Mouse (Mus musculus) cerebellum, adult 2 months (tissue): ENCODE measurements around the gene Ppp1r13b. TPM values are rescaled to one million over a fixed set of nuclear protein-coding genes. Genes with fewer than 3 reads are reported as not detected.
A peak's percentile ranks its signal among the peaks of the same experiment; 100 is the strongest.

ENCODE experiments used
- DNase-seq, 2 experiments: peaks; one replicate each; pipeline ENCODE4 v3.0.0; 2021
- H3K27ac ChIP-seq: fragments of 200-500 bp; 2 replicates; pipeline ENCODE4 v1.5.1; 2012; ENCODE audit warnings: low read length, control low read depth, inconsistent platforms; ENCODE audit not compliant: insufficient read depth
- H3K27me3 ChIP-seq: fragments of 200-500 bp; 2 replicates; pipeline ENCODE4 v1.6.1; 2012; ENCODE audit warnings: inconsistent platforms, mild to moderate bottlenecking, low read length, moderate library complexity; ENCODE audit not compliant: control insufficient read depth, insufficient read depth
- H3K4me1 ChIP-seq: fragments of 200-500 bp; 2 replicates; pipeline ENCODE4 v1.6.1; 2011; ENCODE audit warnings: low read length; ENCODE audit not compliant: control insufficient read depth, insufficient read depth
- H3K4me3 ChIP-seq: fragments of 200-500 bp; replicated peaks from 2 replicates; pipeline ENCODE3; 2011; ENCODE audit warnings: mild to moderate bottlenecking, low read depth, low read length, control low read depth; ENCODE audit not compliant: insufficient read depth
- CTCF ChIP-seq: fragments of 200-500 bp; IDR thresholded peaks from 2 replicates; pipeline ENCODE4 v1.5.1; 2011; ENCODE audit warnings: low read depth, mild to moderate bottlenecking, control low read depth, low read length, moderate library complexity, borderline replicate concordance; ENCODE audit not compliant: insufficient read depth
- POLR2A ChIP-seq: fragments of 200-500 bp; IDR thresholded peaks from 2 replicates; pipeline ENCODE4 v1.6.1; 2011; ENCODE audit warnings: low read length, control low read depth, borderline replicate concordance; ENCODE audit not compliant: insufficient read depth
- WGBS: fragments of 180-500 bp; shearing (Covaris S2); methylation state at CpG from one replicate; pipeline ENCODE4 v1.1.7; 2018; 5-methylcytosine and 5-hydroxymethylcytosine counted together
- polyA plus RNA-seq: library from polyadenylated mRNA; depleted of rRNA; stranded (reverse); fragments of >200 nt; gene quantifications from 2 replicates; pipeline ENCODE4 v1.2.3, GENCODE M21; 2012

Gene Ppp1r13b
- polyA plus RNA-seq, 1 experiment, result 38.4 TPM

DNA sequence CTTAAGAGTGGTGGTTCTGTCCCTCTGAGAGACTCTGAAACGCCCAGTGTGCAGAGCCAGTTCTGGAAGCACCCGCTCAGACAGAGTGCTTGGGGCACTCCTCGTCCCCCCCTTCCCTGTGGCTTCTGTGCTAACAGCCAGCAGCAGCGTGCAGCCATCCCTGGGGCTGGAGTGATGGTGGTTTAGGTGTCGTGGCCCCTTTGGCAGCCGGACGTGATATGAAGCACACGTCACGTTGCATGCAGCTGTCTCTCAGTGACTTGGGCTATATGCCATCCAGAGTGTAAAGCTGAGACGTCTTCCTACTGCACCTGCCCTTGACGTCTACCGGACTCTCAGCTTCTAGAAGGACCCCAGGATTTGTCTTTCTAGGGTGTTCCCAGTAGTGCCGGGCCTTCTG lies 109.4 kb downstream of the Ppp1r13b start:
- no peak overlapping the region for H3K27ac ChIP-seq
- no peak for DNase-seq
- TF ChIP-seq POLR2A (no peak), CTCF (no peak)
- H3K4me3 ChIP-seq, result no peak overlapping the region
- no peaks in the 10 kb centered on the region for H3K27me3 ChIP-seq
- WGBS, result 58% methylated on average over 13 of the region's 13 CpGs
- peaks cover 25% of the 10 kb centered on the region for H3K4me1 ChIP-seq

DNA sequence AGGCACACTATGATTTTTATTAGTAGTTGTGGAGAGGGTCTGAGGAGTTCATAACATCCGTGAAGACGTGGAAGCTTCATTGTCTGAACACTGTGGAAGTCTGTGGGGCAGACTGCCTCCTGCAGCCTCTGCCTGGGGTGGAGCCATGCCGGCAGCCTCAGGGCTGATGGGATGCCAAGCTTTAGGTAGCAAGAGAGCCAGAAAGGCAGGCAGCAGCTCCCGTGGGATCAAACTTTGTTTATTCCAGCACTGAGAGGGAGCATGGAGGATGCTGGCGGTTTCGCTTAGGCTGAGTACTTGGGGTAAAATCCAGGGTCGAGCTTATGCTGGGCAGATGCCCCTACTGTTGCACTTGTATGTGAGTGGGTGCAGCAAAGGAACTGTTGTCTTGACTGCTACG lies 110.7 kb downstream of the Ppp1r13b start:
- no peak overlapping the region for H3K4me3 ChIP-seq
- H3K27me3 ChIP-seq, result no peaks in the 10 kb centered on the region
- WGBS, result 35% methylated on average over 8 of the region's 8 CpGs
- no peak overlapping the region for H3K27ac ChIP-seq
- peaks cover 29% of the 10 kb centered on the region for H3K4me1 ChIP-seq
- TF ChIP-seq CTCF, result no peak
- no peak for TF ChIP-seq POLR2A
- DNase-seq, result no peak

DNA sequence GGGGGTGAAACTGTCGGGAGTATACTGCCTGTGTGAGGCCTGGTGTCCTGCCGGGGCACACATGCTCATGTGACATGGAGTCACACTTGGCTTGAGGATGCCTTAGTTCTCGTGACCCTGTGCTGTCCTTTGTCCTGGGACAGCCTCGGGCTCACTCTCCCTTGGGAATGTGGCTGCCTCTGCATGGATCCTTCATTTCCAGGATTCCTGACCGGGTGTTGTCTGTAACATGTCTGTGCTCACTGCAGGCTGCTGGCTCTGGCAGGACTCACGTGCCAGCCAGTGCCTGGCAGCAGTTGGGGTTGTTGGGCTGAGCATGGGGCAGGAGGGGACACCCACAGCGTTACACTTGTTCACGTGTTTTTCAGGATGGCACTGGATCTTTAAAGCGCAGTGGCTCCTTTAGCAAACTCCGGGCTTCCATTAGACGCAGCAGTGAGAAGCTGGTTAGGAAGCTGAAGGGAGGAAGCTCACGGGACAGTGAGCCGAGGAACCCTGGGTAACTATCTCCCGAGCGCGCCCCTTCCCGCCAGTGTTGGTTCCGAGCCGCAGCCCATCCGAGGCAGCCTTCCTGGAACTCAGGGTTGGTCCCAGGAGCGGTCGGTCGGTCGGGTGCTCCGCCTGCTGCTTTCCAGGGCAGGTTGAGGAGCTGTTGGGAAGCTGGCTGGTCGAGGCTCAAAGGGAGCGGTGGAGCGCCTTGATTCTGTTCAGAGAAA lies 112.6 kb downstream of the Ppp1r13b start:
- H3K4me1 ChIP-seq, result peaks cover 29% of the 10 kb centered on the region
- no peak overlapping the region for H3K4me3 ChIP-seq
- no peaks in the 10 kb centered on the region for H3K27me3 ChIP-seq
- 31% methylated on average over 28 of the region's 28 CpGs for WGBS
- no peak for TF ChIP-seq CTCF
- no peak for TF ChIP-seq POLR2A
- peak; percentile 66 to 76 for DNase-seq
- H3K27ac ChIP-seq, result no peak overlapping the region

DNA sequence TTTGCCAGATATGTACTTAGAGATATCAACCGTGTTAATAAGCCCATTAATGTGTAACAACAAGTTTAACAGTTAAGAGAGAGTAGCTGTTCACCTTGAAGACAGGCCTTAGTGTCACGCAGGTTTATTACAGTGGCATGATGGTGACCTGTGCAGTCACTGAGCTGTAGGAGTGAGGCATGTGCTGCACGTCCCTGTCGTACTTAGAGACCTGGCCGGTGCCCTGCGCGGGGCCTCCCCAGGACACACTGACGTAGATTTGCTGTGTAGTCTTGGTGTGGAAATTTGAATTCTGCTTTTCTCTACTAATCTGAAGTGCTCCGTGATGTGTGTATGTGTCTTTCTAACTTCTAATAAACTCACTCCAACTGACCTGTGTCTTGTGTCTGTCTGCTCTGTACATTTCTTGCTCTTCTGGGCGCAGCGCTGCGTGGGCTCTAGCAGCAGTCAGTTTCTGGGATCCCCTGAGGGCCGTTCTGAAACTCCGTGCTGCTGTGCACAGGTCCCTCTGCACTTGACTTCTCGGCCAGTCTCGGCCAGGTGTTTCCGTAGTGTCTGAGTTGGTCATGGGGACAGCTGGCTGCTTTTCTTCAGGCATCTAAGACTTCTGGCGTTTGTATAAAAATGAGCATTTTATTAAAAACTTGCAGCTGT lies 113.3 kb downstream of the Ppp1r13b start:
- Histone ChIP-seq H3K27me3 (no peaks in the 10 kb centered on the region), H3K4me1 (peaks cover 29% of the 10 kb centered on the region), H3K27ac (no peak overlapping the region), H3K4me3 (no peak overlapping the region)
- 74% methylated on average over 18 of the region's 18 CpGs for WGBS
- DNase-seq, result peak in 1 of 2 experiments; percentile 23
- TF ChIP-seq POLR2A (no peak), CTCF (no peak)

DNA sequence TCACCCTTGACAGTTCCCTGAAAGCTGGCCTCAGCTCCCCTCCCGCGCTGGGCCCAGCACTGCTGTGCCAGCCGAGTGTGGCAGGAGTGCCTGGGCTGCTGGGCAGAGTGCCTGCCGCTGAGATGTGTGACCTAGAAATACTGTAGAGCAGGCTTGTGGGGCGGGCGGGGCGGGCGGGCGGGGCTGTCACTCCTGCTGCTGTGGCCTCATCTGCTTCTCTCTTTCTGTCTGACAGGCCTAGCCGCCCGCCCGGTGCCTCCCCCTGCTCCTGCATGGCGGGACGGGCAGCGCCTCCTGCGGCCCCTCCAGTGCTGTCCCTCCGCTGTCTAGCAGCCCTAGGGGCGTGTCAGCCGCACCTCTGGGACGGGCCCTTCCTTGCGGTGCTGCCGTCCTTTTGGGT lies 113.8 kb downstream of the Ppp1r13b start:
- H3K27ac ChIP-seq, result no peak overlapping the region
- DNase-seq, result peak; percentile 62 to 73
- TF ChIP-seq POLR2A (no peak), CTCF (no peak)
- no peak overlapping the region for H3K4me3 ChIP-seq
- WGBS, result 45% methylated on average over 22 of the region's 22 CpGs
- no peaks in the 10 kb centered on the region for H3K27me3 ChIP-seq
- peaks cover 29% of the 10 kb centered on the region for H3K4me1 ChIP-seq

DNA sequence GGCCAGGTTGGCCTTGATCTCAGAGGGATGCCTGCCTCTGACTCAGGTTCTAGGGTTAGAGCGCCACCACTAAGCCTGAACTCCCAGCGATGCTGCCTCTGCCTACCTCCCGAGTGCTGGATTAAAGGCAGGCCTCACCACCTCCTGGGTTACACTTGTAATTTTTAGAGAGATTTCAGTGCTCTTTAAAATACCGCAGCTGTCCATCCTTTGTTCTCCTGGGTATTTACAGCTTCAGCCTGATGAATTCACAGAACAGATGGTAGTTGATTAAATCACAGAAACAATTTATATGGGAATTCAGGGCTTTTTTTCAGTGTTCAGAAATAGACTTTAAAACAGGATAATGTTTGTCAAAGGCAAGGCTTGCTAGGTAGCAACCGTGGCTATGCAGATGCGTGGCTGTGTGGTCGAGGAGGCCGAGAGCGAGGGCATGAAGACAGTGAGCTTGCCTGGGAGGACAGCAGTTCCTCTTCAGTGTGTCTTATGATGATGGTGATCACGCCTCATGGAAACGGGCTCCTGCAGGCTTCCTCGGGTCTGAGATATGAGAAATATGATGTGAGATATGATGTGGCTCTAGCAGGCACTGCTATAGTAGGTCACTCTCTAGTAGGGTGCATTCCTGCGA lies 116.3 kb downstream of the Ppp1r13b start:
- Histone ChIP-seq H3K27ac (no peak overlapping the region), H3K4me3 (no peak overlapping the region), H3K27me3 (no peaks in the 10 kb centered on the region), H3K4me1 (peaks cover 29% of the 10 kb centered on the region)
- whole genome bisulfite sequencing, result 81% methylated on average over 13 of the region's 13 CpGs
- TF ChIP-seq CTCF (no peak), POLR2A (no peak)
- no peak for DNase-seq

DNA sequence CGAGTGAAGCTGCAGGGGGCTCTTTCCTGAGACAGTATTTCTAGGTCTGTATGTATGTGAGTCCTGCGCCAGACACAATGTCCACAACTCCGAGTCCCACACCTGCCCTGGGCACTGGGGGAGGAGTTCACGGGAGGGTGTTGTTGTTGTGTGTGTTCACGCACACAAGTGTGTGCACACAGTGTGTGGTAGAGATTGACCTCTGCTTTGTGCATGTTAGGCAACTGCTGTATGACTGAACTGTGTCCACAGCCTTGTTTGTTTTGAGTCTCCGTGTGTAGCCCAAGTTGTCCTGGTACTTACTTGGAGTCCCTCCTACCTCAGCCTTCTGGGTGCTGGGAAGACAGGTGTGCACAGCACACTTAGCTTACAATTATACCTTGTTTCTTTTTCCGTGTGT lies 117.3 kb downstream of the Ppp1r13b start:
- DNase-seq, result no peak
- TF ChIP-seq CTCF (no peak), POLR2A (no peak)
- Histone ChIP-seq H3K27ac (no peak overlapping the region), H3K27me3 (no peaks in the 10 kb centered on the region), H3K4me1 (peaks cover 23% of the 10 kb centered on the region), H3K4me3 (no peak overlapping the region)
- WGBS, result 84% methylated on average over 7 of the region's 7 CpGs

DNA sequence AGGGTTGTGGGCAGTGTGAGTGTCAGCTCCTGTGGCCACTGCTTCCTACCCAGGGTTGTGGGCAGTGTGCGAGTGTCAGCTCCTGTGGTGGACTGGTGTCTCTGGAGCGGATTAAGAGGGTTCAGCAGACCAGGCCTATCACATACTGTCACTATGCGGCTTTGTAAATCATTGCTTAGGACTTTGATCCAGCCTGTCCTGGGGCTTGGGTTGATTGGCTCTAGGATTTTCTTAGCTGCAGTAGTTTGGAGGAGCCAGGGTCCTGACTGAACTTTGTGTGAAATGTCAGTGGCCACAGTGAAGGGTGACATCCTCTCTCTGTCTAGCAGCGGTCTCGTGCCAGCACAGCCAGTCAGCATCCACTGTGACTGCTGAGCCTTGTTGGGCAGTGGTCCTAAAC lies 117.8 kb downstream of the Ppp1r13b start:
- Histone ChIP-seq H3K4me1 (peaks cover 19% of the 10 kb centered on the region), H3K27ac (no peak overlapping the region), H3K27me3 (no peaks in the 10 kb centered on the region), H3K4me3 (no peak overlapping the region)
- no peak for DNase-seq
- WGBS, result 90% methylated on average over 5 of the region's 5 CpGs
- TF ChIP-seq POLR2A (no peak), CTCF (no peak)
